Mouse (Mus musculus): ENCODE measurements around the gene Pnrc2. TPM values are rescaled to one million over a fixed set of nuclear protein-coding genes. Genes with fewer than 3 reads are reported as not detected.

The Pnrc2 gene
- polyA plus RNA-seq, 1 experiment from 2014 or later = 149 TPM

GRCm38 (mm10) chr4:135876583-135877020 lies 3.0 kb upstream of the Pnrc2 start:
- Histone ChIP-seq H3K9me3 (replicated peaks; ENCODE audit: control insufficient read depth, low read length) (no peaks in the 10 kb centered on the region), H3K4me1 (ENCODE audit: control insufficient read depth, insufficient read depth, low read length) (peaks cover 35% of the 10 kb centered on the region), H3K4me2 (ENCODE audit: low read depth, low read length) (peak overlapping the region; percentile 62), H3K27me3 (ENCODE audit: control insufficient read depth, insufficient read depth, low read length) (no peaks in the 10 kb centered on the region), H3K36me3 (ENCODE audit: control insufficient read depth, insufficient read depth) (peaks cover 9% of the 10 kb centered on the region; the same call in 1 of the 2 replicates), H3K9ac (ENCODE audit: low read length) (peak overlapping the region; percentile 61), H3K4me3 (ENCODE audit: low read length) (peak overlapping the region; percentile 38), H3K27ac (ENCODE audit: low read length) (peak overlapping the region; percentile 100)
- peak; percentile 37 for ATAC-seq (replicated peaks; ENCODE audit: extremely low read depth, insufficient read depth, low FRiP score)
- under 1% methylated on average over 16 of the region's 16 CpGs for WGBS

- H3K27me3 ChIP-seq (ENCODE audit: control insufficient read depth, insufficient read depth, low read length) = no peaks in the 10 kb centered on the region
- peak overlapping the region; percentile 100 for H3K27ac ChIP-seq (ENCODE audit: low read length)
- WGBS = 5% methylated on average over 9 of the region's 9 CpGs
- no peaks in the 10 kb centered on the region for H3K9me3 ChIP-seq (replicated peaks; ENCODE audit: control insufficient read depth, low read length)
- ATAC-seq (replicated peaks; ENCODE audit: extremely low read depth, insufficient read depth, low FRiP score) = peak; percentile 15
- H3K4me2 ChIP-seq (ENCODE audit: low read depth, low read length) = peak overlapping the region; percentile 62
- H3K9ac ChIP-seq (ENCODE audit: low read length) = peak overlapping the region; percentile 61
- peak overlapping the region; percentile 38 for H3K4me3 ChIP-seq (ENCODE audit: low read length)
- H3K4me1 ChIP-seq (ENCODE audit: control insufficient read depth, insufficient read depth, low read length) = peaks cover 38% of the 10 kb centered on the region
- H3K36me3 ChIP-seq (ENCODE audit: control insufficient read depth, insufficient read depth) = peaks cover 12% of the 10 kb centered on the region
These were observed 2.4 kb upstream of the Pnrc2 start for GRCm38 (mm10) chr4:135875991-135876582.

- Histone ChIP-seq H3K9ac (ENCODE audit: low read length) (peak overlapping the region; percentile 61; the same call in 1 of the 2 replicates), H3K4me2 (ENCODE audit: low read depth, low read length) (peak overlapping the region; percentile 62; the same call in 1 of the 2 replicates), H3K27ac (ENCODE audit: low read length) (peak overlapping the region; percentile 100), H3K4me1 (ENCODE audit: control insufficient read depth, insufficient read depth, low read length) (peaks cover 40% of the 10 kb centered on the region), H3K4me3 (ENCODE audit: low read length) (no peak overlapping the region), H3K9me3 (replicated peaks; ENCODE audit: control insufficient read depth, low read length) (no peaks in the 10 kb centered on the region), H3K27me3 (ENCODE audit: control insufficient read depth, insufficient read depth, low read length) (no peaks in the 10 kb centered on the region), H3K36me3 (ENCODE audit: control insufficient read depth, insufficient read depth) (peaks cover 12% of the 10 kb centered on the region)
- ATAC-seq (replicated peaks; ENCODE audit: extremely low read depth, insufficient read depth, low FRiP score) = no peak
- WGBS = 35% methylated on average over 7 of the region's 7 CpGs
These were observed 1.9 kb upstream of the Pnrc2 start for GRCm38 (mm10) chr4:135875546-135875945.

GRCm38 (mm10) chr4:135874564-135875535 lies 1.2 kb upstream of the Pnrc2 start:
- H3K4me3 ChIP-seq (ENCODE audit: low read length) = peak overlapping the region; percentile 79; the same call in 1 of the 2 replicates

GRCm38 (mm10) chr4:135872589-135873391 lies 860 bp downstream of the Pnrc2 start:
- WGBS = 6% methylated on average over 17 of the region's 17 CpGs
- peaks cover 14% of the 10 kb centered on the region for H3K36me3 ChIP-seq (ENCODE audit: control insufficient read depth, insufficient read depth)
- H3K4me3 ChIP-seq (ENCODE audit: low read length) = peak overlapping the region; percentile 79
- ATAC-seq (replicated peaks; ENCODE audit: extremely low read depth, insufficient read depth, low FRiP score) = no peak
- peaks cover 46% of the 10 kb centered on the region for H3K4me1 ChIP-seq (ENCODE audit: control insufficient read depth, insufficient read depth, low read length)
- H3K4me2 ChIP-seq (ENCODE audit: low read depth, low read length) = peak overlapping the region; percentile 83
- no peaks in the 10 kb centered on the region for H3K9me3 ChIP-seq (replicated peaks; ENCODE audit: control insufficient read depth, low read length)
- H3K9ac ChIP-seq (ENCODE audit: low read length) = peak overlapping the region; percentile 96
- peak overlapping the region; percentile 100 for H3K27ac ChIP-seq (ENCODE audit: low read length)
- no peaks in the 10 kb centered on the region for H3K27me3 ChIP-seq (ENCODE audit: control insufficient read depth, insufficient read depth, low read length)

More at GRCm38 (mm10) chr4:135874564-135875535, 1.2 kb upstream of the Pnrc2 start:
- Histone ChIP-seq H3K27ac (ENCODE audit: low read length) (peak overlapping the region; percentile 100), H3K36me3 (ENCODE audit: control insufficient read depth, insufficient read depth) (peaks cover 12% of the 10 kb centered on the region), H3K27me3 (ENCODE audit: control insufficient read depth, insufficient read depth, low read length) (no peaks in the 10 kb centered on the region), H3K9ac (ENCODE audit: low read length) (peak overlapping the region; percentile 75), H3K4me1 (ENCODE audit: control insufficient read depth, insufficient read depth, low read length) (peaks cover 42% of the 10 kb centered on the region), H3K9me3 (replicated peaks; ENCODE audit: control insufficient read depth, low read length) (no peaks in the 10 kb centered on the region), H3K4me2 (ENCODE audit: low read depth, low read length) (peak overlapping the region; percentile 62)
- 80% methylated on average over 10 of the region's 10 CpGs for WGBS
- no peak for ATAC-seq (replicated peaks; ENCODE audit: extremely low read depth, insufficient read depth, low FRiP score)

GRCm38 (mm10) chr4:135872015-135872414 lies 1.6 kb downstream of the Pnrc2 start:
- 33% methylated on average over 3 of the region's 3 CpGs for WGBS
- H3K4me1 ChIP-seq (ENCODE audit: control insufficient read depth, insufficient read depth, low read length) = peaks cover 45% of the 10 kb centered on the region

GRCm38 (mm10) chr4:135870227-135871023 lies 3.2 kb downstream of the Pnrc2 start:
- peak overlapping the region; percentile 55 for H3K4me2 ChIP-seq (ENCODE audit: low read depth, low read length)
- peak overlapping the region; percentile 30 for H3K4me3 ChIP-seq (ENCODE audit: low read length)
- H3K27me3 ChIP-seq (ENCODE audit: control insufficient read depth, insufficient read depth, low read length) = no peaks in the 10 kb centered on the region
- no peak for ATAC-seq (replicated peaks; ENCODE audit: extremely low read depth, insufficient read depth, low FRiP score)
- WGBS = 33% methylated on average over 2 of the region's 2 CpGs
- no peak overlapping the region; the same call in 1 of the 2 replicates for H3K9ac ChIP-seq (ENCODE audit: low read length)
- no peaks in the 10 kb centered on the region for H3K9me3 ChIP-seq (replicated peaks; ENCODE audit: control insufficient read depth, low read length)
- H3K27ac ChIP-seq (ENCODE audit: low read length) = no peak overlapping the region
- H3K36me3 ChIP-seq (ENCODE audit: control insufficient read depth, insufficient read depth) = peaks cover 17% of the 10 kb centered on the region
- peaks cover 30% of the 10 kb centered on the region for H3K4me1 ChIP-seq (ENCODE audit: control insufficient read depth, insufficient read depth, low read length)

More at GRCm38 (mm10) chr4:135872015-135872414, 1.6 kb downstream of the Pnrc2 start:
- H3K36me3 ChIP-seq (ENCODE audit: control insufficient read depth, insufficient read depth) = peaks cover 14% of the 10 kb centered on the region
- peak overlapping the region; percentile 79 for H3K4me3 ChIP-seq (ENCODE audit: low read length)
- H3K9ac ChIP-seq (ENCODE audit: low read length) = peak overlapping the region; percentile 96
- no peaks in the 10 kb centered on the region for H3K27me3 ChIP-seq (ENCODE audit: control insufficient read depth, insufficient read depth, low read length)
- no peak for ATAC-seq (replicated peaks; ENCODE audit: extremely low read depth, insufficient read depth, low FRiP score)
- peak overlapping the region; percentile 100 for H3K27ac ChIP-seq (ENCODE audit: low read length)
- H3K4me2 ChIP-seq (ENCODE audit: low read depth, low read length) = peak overlapping the region; percentile 83
- H3K9me3 ChIP-seq (replicated peaks; ENCODE audit: control insufficient read depth, low read length) = no peaks in the 10 kb centered on the region

- H3K4me3 ChIP-seq (ENCODE audit: low read length) = no peak overlapping the region
- H3K36me3 ChIP-seq (ENCODE audit: control insufficient read depth, insufficient read depth) = peaks cover 17% of the 10 kb centered on the region
- peak overlapping the region; percentile 63 for H3K27ac ChIP-seq (ENCODE audit: low read length)
- H3K4me1 ChIP-seq (ENCODE audit: control insufficient read depth, insufficient read depth, low read length) = peaks cover 17% of the 10 kb centered on the region
- no peak overlapping the region for H3K9ac ChIP-seq (ENCODE audit: low read length)
- no peak for ATAC-seq (replicated peaks; ENCODE audit: extremely low read depth, insufficient read depth, low FRiP score)
- H3K27me3 ChIP-seq (ENCODE audit: control insufficient read depth, insufficient read depth, low read length) = no peaks in the 10 kb centered on the region
- no peaks in the 10 kb centered on the region for H3K9me3 ChIP-seq (replicated peaks; ENCODE audit: control insufficient read depth, low read length)
- no peak overlapping the region for H3K4me2 ChIP-seq (ENCODE audit: low read depth, low read length)
- WGBS = 56% methylated on average over 2 of the region's 2 CpGs
These were observed 4.7 kb downstream of the Pnrc2 start for GRCm38 (mm10) chr4:135868996-135869395.

Measured in heart, embryonic 16.5 days (tissue).